Mouse (Mus musculus) liver, postnatal 0 days (tissue): ENCODE data around the gene Elmo1. TPM values are rescaled to one million over a fixed set of nuclear protein-coding genes. Genes with fewer than 3 reads are reported as not detected.

Experiments
- ATAC-seq: fragments of 200-750 bp; cut with Nextera tagmentation; 2 replicates; pipeline ENCODE4 v1.8.0; 2017; ENCODE audit warnings: mild to moderate bottlenecking, moderate library complexity
- DNase-seq: peaks from one replicate; pipeline ENCODE4 v3.0.0-alpha.2; 2016
- H3K27ac ChIP-seq: fragments of 300-500 bp; sonication (generic); 2 replicates; pipeline ENCODE4 v1.5.1; 2014; ENCODE audit warnings: antibody characterized with exemption, moderate library complexity, mild to moderate bottlenecking, low read depth
- H3K27me3 ChIP-seq: fragments of 300-500 bp; sonication (generic); 2 replicates; pipeline ENCODE4 v1.6.1; 2014; ENCODE audit warnings: low read length, control low read depth, mixed read lengths; ENCODE audit not compliant: insufficient read depth
- H3K36me3 ChIP-seq: fragments of 300-500 bp; sonication (generic); replicated peaks from 2 replicates; pipeline ENCODE4 v1.6.1; 2014; ENCODE audit warnings: mild to moderate bottlenecking, control low read depth, low read length, moderate library complexity, mixed read lengths; ENCODE audit not compliant: insufficient read depth
- H3K4me1 ChIP-seq: fragments of 300-500 bp; sonication (generic); 2 replicates; pipeline ENCODE4 v1.6.1; 2014; ENCODE audit warnings: antibody characterized with exemption, mild to moderate bottlenecking, control low read depth; ENCODE audit not compliant: insufficient read depth
- H3K4me2 ChIP-seq: fragments of 300-500 bp; sonication (generic); 2 replicates; pipeline ENCODE4 v1.6.1; 2014; ENCODE audit warnings: low read depth, mild to moderate bottlenecking, low read length, moderate library complexity, mixed read lengths
- H3K4me3 ChIP-seq: fragments of 300-500 bp; sonication (generic); 2 replicates; pipeline ENCODE4 v1.5.1; 2014; ENCODE audit warnings: low read depth, low read length
- H3K9ac ChIP-seq: fragments of 300-500 bp; sonication (generic); replicated peaks from 2 replicates; pipeline ENCODE4 v1.6.1; 2014; ENCODE audit warnings: mild to moderate bottlenecking, moderate library complexity
- H3K9me3 ChIP-seq: fragments of 300-500 bp; sonication (generic); 2 replicates; pipeline ENCODE4 v1.6.1; 2016; ENCODE audit warnings: mild to moderate bottlenecking, control low read depth, low read length, mixed read lengths
- CTCF ChIP-seq: sonication (generic); IDR thresholded peaks from 2 replicates; pipeline ENCODE4 v1.5.1; 2016; ENCODE audit warnings: antibody characterized with exemption, low read depth
- EP300 ChIP-seq: IDR thresholded peaks from 2 replicates; pipeline ENCODE4 v1.6.1; 2016; ENCODE audit warnings: antibody characterized with exemption, low read depth, mild to moderate bottlenecking
- whole genome bisulfite sequencing: fragments of 180-500 bp; shearing (Covaris S2); extraction: QIAGEN DNeasy Blood & Tissue Kit; methylation state at CpG from one replicate; pipeline ENCODE4 v1.1.7; 2014; ENCODE audit not compliant: insufficient replicate concordance; 5-methylcytosine and 5-hydroxymethylcytosine counted together
- polyA plus RNA-seq: library from polyadenylated mRNA; unstranded; fragments of >200 nt; fragmentation: Nextera tagmentation; extraction: Ambion mirVana; gene quantifications from 2 replicates; pipeline ENCODE4 v1.2.1, GENCODE M21; 2015

Elmo1 gene
- polyA plus RNA-seq, 1 experiment from 2014 or later: 3.1 TPM

DNA sequence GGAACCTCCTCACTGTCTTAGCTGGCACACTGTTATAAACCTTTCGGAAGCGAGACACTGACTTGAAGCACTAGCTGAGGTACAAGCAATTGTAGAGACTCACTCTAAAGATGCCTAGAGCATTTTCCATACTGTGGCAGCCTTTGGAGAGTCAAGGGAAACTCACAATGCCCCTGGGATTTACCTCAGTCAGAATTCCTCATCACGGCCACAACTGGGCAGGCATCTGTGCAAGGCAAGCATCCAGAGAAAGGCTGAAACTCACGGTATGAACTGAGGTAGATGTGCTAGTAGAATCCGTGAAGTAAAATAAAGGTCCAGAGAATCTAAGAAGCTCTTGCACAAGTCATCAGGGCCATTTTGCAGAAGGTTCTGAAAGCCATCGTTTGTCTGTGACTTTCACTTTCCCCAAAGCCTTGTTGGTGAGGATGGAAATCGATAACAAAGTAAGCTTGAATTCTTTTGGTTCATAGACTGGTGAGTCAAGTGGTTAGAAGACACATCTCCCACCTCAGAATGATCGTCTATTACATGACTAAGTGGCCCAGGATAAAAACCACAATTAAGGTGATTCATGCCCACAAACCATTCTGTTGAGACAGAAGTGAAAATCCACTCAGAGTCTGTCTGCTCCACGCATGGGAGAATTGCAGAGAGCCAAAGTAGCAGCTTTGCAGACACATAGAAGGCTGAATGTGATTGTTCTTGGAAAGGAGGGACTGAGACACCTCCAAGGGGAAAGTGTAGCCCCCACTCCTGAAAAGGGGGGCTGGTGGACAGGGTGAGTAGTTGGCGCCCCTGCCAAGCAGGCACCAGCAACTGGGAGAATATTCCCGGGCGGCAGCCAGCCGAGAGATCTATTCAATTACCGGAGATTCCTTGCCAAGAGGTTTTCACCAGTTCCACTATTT lies 42.2 kb upstream of the Elmo1 start:
- no peak overlapping the region for H3K4me3 ChIP-seq
- no peaks in the 10 kb centered on the region for H3K36me3 ChIP-seq
- no peak for TF ChIP-seq CTCF
- no peak for TF ChIP-seq EP300
- no peaks in the 10 kb centered on the region for H3K27me3 ChIP-seq
- no peak overlapping the region for H3K4me2 ChIP-seq
- 67% methylated on average over 14 of the region's 14 CpGs for WGBS
- ATAC-seq: no peak
- DNase-seq: no peak
- no peak overlapping the region for H3K9ac ChIP-seq
- no peaks in the 10 kb centered on the region for H3K9me3 ChIP-seq
- H3K4me1 ChIP-seq: peaks cover 4% of the 10 kb centered on the region; the same call in 1 of the 2 replicates
- H3K27ac ChIP-seq: no peak overlapping the region

DNA sequence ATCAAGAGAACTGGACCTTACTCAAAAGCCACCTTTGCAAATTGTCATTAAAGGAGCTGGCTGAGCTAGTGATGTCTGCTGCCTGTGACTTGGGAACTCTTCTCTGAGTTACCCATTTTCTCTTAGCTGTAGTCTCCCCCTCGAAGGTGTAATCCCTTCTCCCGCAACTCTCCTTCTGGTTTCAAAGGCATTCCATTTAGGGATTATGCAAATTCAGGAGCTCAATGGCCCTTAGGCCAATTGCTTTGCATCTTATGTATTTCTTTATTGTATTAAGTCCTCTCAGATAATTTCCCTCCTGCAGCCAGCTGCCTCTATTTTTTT lies 41.6 kb upstream of the Elmo1 start:
- no peaks in the 10 kb centered on the region for H3K36me3 ChIP-seq
- peaks cover 4% of the 10 kb centered on the region; the same call in 1 of the 2 replicates for H3K4me1 ChIP-seq
- no peaks in the 10 kb centered on the region for H3K9me3 ChIP-seq
- no peak overlapping the region for H3K27ac ChIP-seq
- ATAC-seq: no peak
- H3K27me3 ChIP-seq: no peaks in the 10 kb centered on the region
- H3K9ac ChIP-seq: no peak overlapping the region
- no peak overlapping the region for H3K4me2 ChIP-seq
- DNase-seq: no peak
- 58% methylated on average over 2 of the region's 2 CpGs for WGBS
- TF ChIP-seq CTCF: no peak
- TF ChIP-seq EP300: no peak
- H3K4me3 ChIP-seq: no peak overlapping the region

DNA sequence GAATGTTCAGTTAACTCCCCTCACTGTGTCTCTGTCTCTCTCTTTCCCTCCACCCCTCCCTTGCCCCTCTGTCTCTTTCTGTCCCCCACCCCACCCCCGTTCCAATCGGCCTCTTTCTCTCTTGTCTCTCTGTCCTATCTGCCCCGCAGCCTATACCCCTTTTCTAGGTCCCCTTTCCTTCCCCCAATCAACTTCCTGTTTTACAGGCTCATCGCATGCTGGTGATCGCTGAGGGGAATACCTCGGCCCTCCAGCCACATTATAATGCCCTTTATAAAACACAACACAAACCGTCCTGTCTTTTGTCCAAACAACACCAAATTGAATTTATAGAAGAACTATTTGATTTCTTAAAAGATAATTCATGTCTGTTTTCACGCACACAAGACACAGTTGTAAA lies 40.7 kb upstream of the Elmo1 start:
- Histone ChIP-seq H3K4me2 (no peak overlapping the region), H3K4me1 (peaks cover 4% of the 10 kb centered on the region; the same call in 1 of the 2 replicates), H3K27ac (no peak overlapping the region), H3K4me3 (no peak overlapping the region), H3K9me3 (no peaks in the 10 kb centered on the region), H3K36me3 (no peaks in the 10 kb centered on the region), H3K27me3 (no peaks in the 10 kb centered on the region), H3K9ac (no peak overlapping the region)
- DNase-seq (no peak), ATAC-seq (no peak)
- WGBS: 39% methylated on average over 8 of the region's 8 CpGs
- TF ChIP-seq EP300: no peak
- no peak for TF ChIP-seq CTCF

DNA sequence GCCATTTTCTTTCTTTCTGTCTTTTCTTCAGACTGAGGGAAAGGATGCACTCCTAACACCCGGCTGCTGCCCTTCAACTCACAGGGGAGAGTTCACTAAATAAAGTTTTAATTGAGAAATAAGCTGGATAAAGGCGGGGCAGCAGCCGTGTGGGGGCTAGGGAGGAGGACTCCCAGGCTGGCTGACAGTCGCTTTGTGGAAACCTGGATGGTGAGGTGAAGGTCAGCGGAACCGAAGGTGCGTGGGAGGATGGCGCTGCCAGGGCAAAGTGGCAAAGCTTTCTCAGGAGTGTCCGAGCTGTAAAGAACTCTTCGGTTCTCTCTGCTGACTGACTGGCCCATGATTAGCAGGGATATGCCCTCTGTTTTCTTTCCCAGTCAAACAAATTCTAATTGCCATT lies 40.2 kb upstream of the Elmo1 start:
- H3K4me2 ChIP-seq: no peak overlapping the region
- H3K9me3 ChIP-seq: no peaks in the 10 kb centered on the region
- H3K27me3 ChIP-seq: no peaks in the 10 kb centered on the region
- H3K27ac ChIP-seq: no peak overlapping the region
- H3K36me3 ChIP-seq: no peaks in the 10 kb centered on the region
- 83% methylated on average over 10 of the region's 10 CpGs for WGBS
- ATAC-seq (no peak), DNase-seq (no peak)
- H3K4me1 ChIP-seq: peaks cover 4% of the 10 kb centered on the region; the same call in 1 of the 2 replicates
- H3K4me3 ChIP-seq: no peak overlapping the region
- TF ChIP-seq CTCF (no peak), EP300 (no peak)
- H3K9ac ChIP-seq: no peak overlapping the region

DNA sequence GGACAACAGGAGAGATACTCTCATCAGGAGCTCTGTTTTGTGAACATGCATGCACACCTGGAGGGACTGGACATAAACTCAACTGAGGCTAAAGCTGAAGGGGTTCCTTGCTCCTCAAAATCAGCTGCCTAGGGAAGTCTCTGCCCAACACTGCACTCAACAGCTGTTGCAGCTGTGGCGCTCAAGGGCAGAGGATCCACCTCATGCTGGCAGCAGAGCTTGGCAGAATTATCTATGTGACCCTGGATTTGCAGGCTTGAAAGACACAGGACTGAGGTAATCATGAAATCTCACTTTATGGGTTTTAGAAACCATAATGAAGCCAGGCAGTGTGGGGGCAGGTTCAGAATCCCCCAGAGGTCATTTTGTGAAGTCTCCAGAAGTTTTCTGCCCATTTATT lies 32.5 kb upstream of the Elmo1 start:
- DNase-seq: no peak
- no peaks in the 10 kb centered on the region for H3K9me3 ChIP-seq
- no peaks in the 10 kb centered on the region for H3K27me3 ChIP-seq
- WGBS: 81% methylated on average over 1 of the region's 1 CpGs
- no peak overlapping the region for H3K4me2 ChIP-seq
- no peaks in the 10 kb centered on the region for H3K36me3 ChIP-seq
- H3K27ac ChIP-seq: no peak overlapping the region
- H3K9ac ChIP-seq: no peak overlapping the region
- no peak for ATAC-seq
- TF ChIP-seq EP300: no peak
- no peak for TF ChIP-seq CTCF
- no peak overlapping the region for H3K4me3 ChIP-seq
- H3K4me1 ChIP-seq: no peaks in the 10 kb centered on the region

DNA sequence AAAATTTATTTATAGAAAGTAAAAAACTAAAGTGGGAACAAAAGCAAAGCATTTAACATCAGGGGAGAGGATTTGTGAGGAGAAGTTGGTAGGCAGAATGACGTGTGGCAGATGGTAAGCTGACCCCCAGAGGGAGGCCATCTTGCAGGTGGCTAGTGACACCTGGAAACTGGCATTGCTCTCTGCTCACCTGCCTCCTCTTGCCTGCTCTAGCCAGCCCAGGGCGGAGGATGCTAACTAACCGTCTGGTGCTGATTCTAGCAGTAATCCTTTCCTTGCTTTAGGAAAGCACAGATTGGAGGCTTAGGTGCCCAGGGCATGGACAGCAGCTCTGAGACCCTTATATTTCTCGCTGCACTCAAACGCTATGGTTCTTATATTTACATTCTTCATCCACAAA lies 29.4 kb upstream of the Elmo1 start:
- Histone ChIP-seq H3K27ac (no peak overlapping the region), H3K4me2 (no peak overlapping the region), H3K4me1 (no peaks in the 10 kb centered on the region), H3K27me3 (no peaks in the 10 kb centered on the region), H3K9ac (no peak overlapping the region), H3K4me3 (no peak overlapping the region), H3K36me3 (no peaks in the 10 kb centered on the region), H3K9me3 (no peaks in the 10 kb centered on the region)
- 66% methylated on average over 5 of the region's 5 CpGs for WGBS
- TF ChIP-seq EP300 (no peak), CTCF (no peak)
- no peak for DNase-seq
- no peak for ATAC-seq
